Mouse (Mus musculus): ENCODE measurements around the gene Lif.

The Lif gene

GRCm38 (mm10) chr11:4299735-4300474, 42.5 kb downstream of the Lif start:
- DNase-seq = no peak

- DNase-seq = no peak
These were observed 43.3 kb downstream of the Lif start for GRCm38 (mm10) chr11:4300683-4301082.

GRCm38 (mm10) chr11:4302363-4302913, 45.1 kb downstream of the Lif start:
- DNase-seq = no peak

GRCm38 (mm10) chr11:4303033-4303432, 45.7 kb downstream of the Lif start:
- no peak for DNase-seq

GRCm38 (mm10) chr11:4304203-4304602, 46.8 kb downstream of the Lif start:
- no peak for DNase-seq

- no peak for DNase-seq
These were observed 47.7 kb downstream of the Lif start for GRCm38 (mm10) chr11:4305090-4305489.

GRCm38 (mm10) chr11:4306086-4306485, 48.7 kb downstream of the Lif start:
- no peak for DNase-seq

GRCm38 (mm10) chr11:4308060-4308513, 50.7 kb downstream of the Lif start:
- DNase-seq = no peak

- no peak for DNase-seq
These were observed 51.4 kb downstream of the Lif start for GRCm38 (mm10) chr11:4308514-4309450.

GRCm38 (mm10) chr11:4309613-4310012, 52.3 kb downstream of the Lif start:
- no peak for DNase-seq

GRCm38 (mm10) chr11:4310324-4310723, 53.0 kb downstream of the Lif start:
- no peak for DNase-seq

- no peak for DNase-seq
These were observed 54.8 kb downstream of the Lif start for GRCm38 (mm10) chr11:4312180-4312579.

- DNase-seq = no peak
These were observed 59.9 kb downstream of the Lif start for GRCm38 (mm10) chr11:4317287-4317686.

GRCm38 (mm10) chr11:4318011-4318410, 60.7 kb downstream of the Lif start:
- no peak for DNase-seq

- DNase-seq = no peak
These were observed 62.0 kb downstream of the Lif start for GRCm38 (mm10) chr11:4319212-4319955.

- no peak for DNase-seq
These were observed 63.5 kb downstream of the Lif start for GRCm38 (mm10) chr11:4320876-4321275.
